Mouse (Mus musculus): ENCODE results near the gene Srm. TPM values are rescaled to one million over a fixed set of nuclear protein-coding genes. Genes with fewer than 3 reads are reported as not detected.
A peak's percentile ranks its signal among the peaks of the same experiment; 100 is the strongest.

Srm gene
- polyA plus RNA-seq, 1 experiment from 2014 or later = 194 TPM

- H3K4me2 ChIP-seq (ENCODE audit: low read depth) = no peak overlapping the region
- no peaks in the 10 kb centered on the region for H3K9me3 ChIP-seq (ENCODE audit: control insufficient read depth, low read length)
- WGBS = 93% methylated on average over 3 of the region's 3 CpGs
- H3K27ac ChIP-seq (ENCODE audit: low read depth, low read length) = no peak overlapping the region
- H3K4me3 ChIP-seq (ENCODE audit: low read depth, low read length) = no peak overlapping the region
- no peaks in the 10 kb centered on the region for H3K27me3 ChIP-seq (ENCODE audit: control insufficient read depth, insufficient read depth, low read length)
- H3K36me3 ChIP-seq (ENCODE audit: control insufficient read depth, insufficient read depth, low read length) = no peaks in the 10 kb centered on the region
- H3K4me1 ChIP-seq (ENCODE audit: control insufficient read depth, insufficient read depth, low read length) = no peaks in the 10 kb centered on the region
- DNase-seq (ENCODE audit: low spot score) (peak; percentile 60), ATAC-seq (ENCODE audit: insufficient read depth, low FRiP score, low TSS enrichment) (peak; percentile 49; the same call in 1 of the 2 replicates)
- no peak overlapping the region for H3K9ac ChIP-seq (ENCODE audit: low read length)
Measured at GRCm38 (mm10) chr4:148604541-148605165, 13.3 kb downstream of the Srm start.

GRCm38 (mm10) chr4:148607758-148608157, 16.5 kb downstream of the Srm start:
- Histone ChIP-seq H3K4me1 (ENCODE audit: control insufficient read depth, insufficient read depth, low read length) (no peaks in the 10 kb centered on the region), H3K9ac (ENCODE audit: low read length) (no peak overlapping the region), H3K4me2 (ENCODE audit: low read depth) (no peak overlapping the region), H3K36me3 (ENCODE audit: control insufficient read depth, insufficient read depth, low read length) (no peaks in the 10 kb centered on the region), H3K4me3 (ENCODE audit: low read depth, low read length) (no peak overlapping the region), H3K27me3 (ENCODE audit: control insufficient read depth, insufficient read depth, low read length) (no peaks in the 10 kb centered on the region), H3K9me3 (ENCODE audit: control insufficient read depth, low read length) (no peaks in the 10 kb centered on the region), H3K27ac (ENCODE audit: low read depth, low read length) (no peak overlapping the region)
- no peak for ATAC-seq (ENCODE audit: insufficient read depth, low FRiP score, low TSS enrichment)
- 31% methylated on average over 5 of the region's 5 CpGs for WGBS
- DNase-seq (ENCODE audit: low spot score) = peak; percentile 64

GRCm38 (mm10) chr4:148609805-148610204, 18.5 kb downstream of the Srm start:
- Histone ChIP-seq H3K9ac (ENCODE audit: low read length) (no peak overlapping the region), H3K27ac (ENCODE audit: low read depth, low read length) (no peak overlapping the region), H3K4me3 (ENCODE audit: low read depth, low read length) (no peak overlapping the region), H3K9me3 (ENCODE audit: control insufficient read depth, low read length) (no peaks in the 10 kb centered on the region), H3K27me3 (ENCODE audit: control insufficient read depth, insufficient read depth, low read length) (no peaks in the 10 kb centered on the region), H3K4me1 (ENCODE audit: control insufficient read depth, insufficient read depth, low read length) (no peaks in the 10 kb centered on the region), H3K4me2 (ENCODE audit: low read depth) (no peak overlapping the region), H3K36me3 (ENCODE audit: control insufficient read depth, insufficient read depth, low read length) (peaks cover 6% of the 10 kb centered on the region; the same call in 1 of the 2 replicates)
- ATAC-seq (ENCODE audit: insufficient read depth, low FRiP score, low TSS enrichment) (no peak), DNase-seq (ENCODE audit: low spot score) (no peak)
- 89% methylated on average over 5 of the region's 5 CpGs for WGBS

GRCm38 (mm10) chr4:148610631-148611364, 19.5 kb downstream of the Srm start:
- Histone ChIP-seq H3K4me3 (ENCODE audit: low read depth, low read length) (no peak overlapping the region), H3K9me3 (ENCODE audit: control insufficient read depth, low read length) (no peaks in the 10 kb centered on the region), H3K27ac (ENCODE audit: low read depth, low read length) (no peak overlapping the region), H3K36me3 (ENCODE audit: control insufficient read depth, insufficient read depth, low read length) (peaks cover 6% of the 10 kb centered on the region; the same call in 1 of the 2 replicates), H3K4me1 (ENCODE audit: control insufficient read depth, insufficient read depth, low read length) (no peaks in the 10 kb centered on the region), H3K27me3 (ENCODE audit: control insufficient read depth, insufficient read depth, low read length) (no peaks in the 10 kb centered on the region), H3K9ac (ENCODE audit: low read length) (no peak overlapping the region), H3K4me2 (ENCODE audit: low read depth) (no peak overlapping the region)
- WGBS = 73% methylated on average over 5 of the region's 5 CpGs
- no peak for DNase-seq (ENCODE audit: low spot score)
- ATAC-seq (ENCODE audit: insufficient read depth, low FRiP score, low TSS enrichment) = no peak

GRCm38 (mm10) chr4:148612557-148612956, 21.3 kb downstream of the Srm start:
- H3K27ac ChIP-seq (ENCODE audit: low read depth, low read length) = no peak overlapping the region
- no peaks in the 10 kb centered on the region for H3K9me3 ChIP-seq (ENCODE audit: control insufficient read depth, low read length)
- H3K4me3 ChIP-seq (ENCODE audit: low read depth, low read length) = no peak overlapping the region
- WGBS = 59% methylated on average over 4 of the region's 4 CpGs
- DNase-seq (ENCODE audit: low spot score) (no peak), ATAC-seq (ENCODE audit: insufficient read depth, low FRiP score, low TSS enrichment) (no peak)
- H3K9ac ChIP-seq (ENCODE audit: low read length) = no peak overlapping the region
- no peaks in the 10 kb centered on the region for H3K4me1 ChIP-seq (ENCODE audit: control insufficient read depth, insufficient read depth, low read length)
- no peak overlapping the region for H3K4me2 ChIP-seq (ENCODE audit: low read depth)
- peaks cover 9% of the 10 kb centered on the region for H3K36me3 ChIP-seq (ENCODE audit: control insufficient read depth, insufficient read depth, low read length)
- H3K27me3 ChIP-seq (ENCODE audit: control insufficient read depth, insufficient read depth, low read length) = no peaks in the 10 kb centered on the region

- Histone ChIP-seq H3K9me3 (ENCODE audit: control insufficient read depth, low read length) (no peaks in the 10 kb centered on the region), H3K36me3 (ENCODE audit: control insufficient read depth, insufficient read depth, low read length) (peaks cover 9% of the 10 kb centered on the region), H3K27ac (ENCODE audit: low read depth, low read length) (no peak overlapping the region), H3K4me1 (ENCODE audit: control insufficient read depth, insufficient read depth, low read length) (no peaks in the 10 kb centered on the region), H3K4me2 (ENCODE audit: low read depth) (no peak overlapping the region), H3K27me3 (ENCODE audit: control insufficient read depth, insufficient read depth, low read length) (no peaks in the 10 kb centered on the region), H3K9ac (ENCODE audit: low read length) (no peak overlapping the region), H3K4me3 (ENCODE audit: low read depth, low read length) (no peak overlapping the region)
- DNase-seq (ENCODE audit: low spot score) = no peak
- ATAC-seq (ENCODE audit: insufficient read depth, low FRiP score, low TSS enrichment) = 0 out of 2 replicates have a peak, but pooled peaks have one; percentile 26
- WGBS = 68% methylated on average over 9 of the region's 9 CpGs
Measured at GRCm38 (mm10) chr4:148613738-148614137, 22.4 kb downstream of the Srm start.

- Histone ChIP-seq H3K27ac (ENCODE audit: low read depth, low read length) (no peak overlapping the region), H3K36me3 (ENCODE audit: control insufficient read depth, insufficient read depth, low read length) (peaks cover 40% of the 10 kb centered on the region), H3K9me3 (ENCODE audit: control insufficient read depth, low read length) (no peaks in the 10 kb centered on the region), H3K4me2 (ENCODE audit: low read depth) (no peak overlapping the region), H3K4me1 (ENCODE audit: control insufficient read depth, insufficient read depth, low read length) (peaks cover 1% of the 10 kb centered on the region; the same call in 1 of the 2 replicates), H3K27me3 (ENCODE audit: control insufficient read depth, insufficient read depth, low read length) (no peaks in the 10 kb centered on the region), H3K9ac (ENCODE audit: low read length) (no peak overlapping the region), H3K4me3 (ENCODE audit: low read depth, low read length) (no peak overlapping the region)
- ATAC-seq (ENCODE audit: insufficient read depth, low FRiP score, low TSS enrichment) = no peak
- WGBS = 81% methylated on average over 1 of the region's 1 CpGs
- no peak for DNase-seq (ENCODE audit: low spot score)
Measured at GRCm38 (mm10) chr4:148619805-148620204, 28.5 kb downstream of the Srm start.

GRCm38 (mm10) chr4:148620718-148621117, 29.4 kb downstream of the Srm start:
- no peak overlapping the region for H3K9ac ChIP-seq (ENCODE audit: low read length)
- no peak overlapping the region for H3K4me2 ChIP-seq (ENCODE audit: low read depth)
- H3K27me3 ChIP-seq (ENCODE audit: control insufficient read depth, insufficient read depth, low read length) = no peaks in the 10 kb centered on the region
- DNase-seq (ENCODE audit: low spot score) (no peak), ATAC-seq (ENCODE audit: insufficient read depth, low FRiP score, low TSS enrichment) (no peak)
- H3K27ac ChIP-seq (ENCODE audit: low read depth, low read length) = no peak overlapping the region
- no peak overlapping the region for H3K4me3 ChIP-seq (ENCODE audit: low read depth, low read length)
- peaks cover 5% of the 10 kb centered on the region; the same call in 1 of the 2 replicates for H3K4me1 ChIP-seq (ENCODE audit: control insufficient read depth, insufficient read depth, low read length)
- H3K9me3 ChIP-seq (ENCODE audit: control insufficient read depth, low read length) = no peaks in the 10 kb centered on the region
- H3K36me3 ChIP-seq (ENCODE audit: control insufficient read depth, insufficient read depth, low read length) = peaks cover 41% of the 10 kb centered on the region
- WGBS = 91% methylated on average over 1 of the region's 1 CpGs

- no peak overlapping the region for H3K4me2 ChIP-seq (ENCODE audit: low read depth)
- peaks cover 38% of the 10 kb centered on the region for H3K36me3 ChIP-seq (ENCODE audit: control insufficient read depth, insufficient read depth, low read length)
- H3K9ac ChIP-seq (ENCODE audit: low read length) = no peak overlapping the region
- H3K27ac ChIP-seq (ENCODE audit: low read depth, low read length) = no peak overlapping the region
- peaks cover 8% of the 10 kb centered on the region; the same call in 1 of the 2 replicates for H3K4me1 ChIP-seq (ENCODE audit: control insufficient read depth, insufficient read depth, low read length)
- no peaks in the 10 kb centered on the region for H3K9me3 ChIP-seq (ENCODE audit: control insufficient read depth, low read length)
- ATAC-seq (ENCODE audit: insufficient read depth, low FRiP score, low TSS enrichment) (no peak), DNase-seq (ENCODE audit: low spot score) (no peak)
- no peak overlapping the region for H3K4me3 ChIP-seq (ENCODE audit: low read depth, low read length)
- no peaks in the 10 kb centered on the region for H3K27me3 ChIP-seq (ENCODE audit: control insufficient read depth, insufficient read depth, low read length)
- 94% methylated on average over 4 of the region's 4 CpGs for WGBS
Measured at GRCm38 (mm10) chr4:148622485-148622884, 31.2 kb downstream of the Srm start.
